Mouse (Mus musculus): ENCODE results near the gene Gm9913. TPM values are rescaled to one million over a fixed set of nuclear protein-coding genes. Genes with fewer than 3 reads are reported as not detected.

Gm9913 gene
- polyA plus RNA-seq, 1 experiment, result not detected

GRCm38 (mm10) chr2:125540579-125540978 lies 35.7 kb downstream of the Gm9913 start:
- Histone ChIP-seq H3K4me1 (no peaks in the 10 kb centered on the region), H3K4me3 (replicated peaks) (no peak overlapping the region), H3K27me3 (replicated peaks) (peaks cover 14% of the 10 kb centered on the region), H3K9me3 (0 out of 2 replicates have a peak, but pooled peaks cover 1% of the 10 kb centered on the region), H3K36me3 (replicated peaks; ENCODE audit: low read length) (no peaks in the 10 kb centered on the region)
- TF ChIP-seq GATA1 (IDR thresholded peaks at IDR 0.05; ENCODE audit: borderline replicate concordance, low read length) (no peak), FLI1 (IDR thresholded peaks at IDR 0.05; ENCODE audit: low read length) (no peak)

GRCm38 (mm10) chr2:125541451-125541850 lies 36.6 kb downstream of the Gm9913 start:
- Histone ChIP-seq H3K27me3 (replicated peaks) (peaks cover 14% of the 10 kb centered on the region), H3K36me3 (replicated peaks; ENCODE audit: low read length) (no peaks in the 10 kb centered on the region), H3K4me1 (no peaks in the 10 kb centered on the region), H3K9me3 (0 out of 2 replicates have a peak, but pooled peaks cover 7% of the 10 kb centered on the region), H3K4me3 (replicated peaks) (no peak overlapping the region)
- TF ChIP-seq GATA1 (IDR thresholded peaks at IDR 0.05; ENCODE audit: borderline replicate concordance, low read length), result no peak
- no peak for TF ChIP-seq FLI1 (IDR thresholded peaks at IDR 0.05; ENCODE audit: low read length)

- no peaks in the 10 kb centered on the region for H3K36me3 ChIP-seq (replicated peaks; ENCODE audit: low read length)
- 0 out of 2 replicates have a peak, but pooled peaks cover 7% of the 10 kb centered on the region for H3K9me3 ChIP-seq
- H3K4me3 ChIP-seq (replicated peaks), result no peak overlapping the region
- H3K4me1 ChIP-seq, result no peaks in the 10 kb centered on the region
- peaks cover 14% of the 10 kb centered on the region for H3K27me3 ChIP-seq (replicated peaks)
- TF ChIP-seq GATA1 (IDR thresholded peaks at IDR 0.05; ENCODE audit: borderline replicate concordance, low read length) (no peak), FLI1 (IDR thresholded peaks at IDR 0.05; ENCODE audit: low read length) (no peak)
Measured at GRCm38 (mm10) chr2:125543646-125544045, 38.8 kb downstream of the Gm9913 start.

- TF ChIP-seq FLI1 (IDR thresholded peaks at IDR 0.05; ENCODE audit: low read length), result no peak
- TF ChIP-seq GATA1 (IDR thresholded peaks at IDR 0.05; ENCODE audit: borderline replicate concordance, low read length), result no peak
- 0 out of 2 replicates have a peak, but pooled peaks cover 7% of the 10 kb centered on the region for H3K9me3 ChIP-seq
Measured at GRCm38 (mm10) chr2:125544986-125545385, 40.1 kb downstream of the Gm9913 start.

GRCm38 (mm10) chr2:125548806-125549578 lies 44.1 kb downstream of the Gm9913 start:
- TF ChIP-seq GATA1 (IDR thresholded peaks at IDR 0.05; ENCODE audit: borderline replicate concordance, low read length), result no peak
- TF ChIP-seq FLI1 (IDR thresholded peaks at IDR 0.05; ENCODE audit: low read length), result no peak
- peaks cover 8% of the 10 kb centered on the region; the same call in 1 of the 2 replicates for H3K4me1 ChIP-seq
- H3K27me3 ChIP-seq (replicated peaks), result peaks cover 8% of the 10 kb centered on the region
- 0 out of 2 replicates have a peak, but pooled peaks cover 7% of the 10 kb centered on the region for H3K9me3 ChIP-seq
- H3K4me3 ChIP-seq (replicated peaks), result no peak overlapping the region
- H3K36me3 ChIP-seq (replicated peaks; ENCODE audit: low read length), result no peaks in the 10 kb centered on the region

More at GRCm38 (mm10) chr2:125544986-125545385, 40.1 kb downstream of the Gm9913 start:
- H3K27me3 ChIP-seq (replicated peaks), result peaks cover 14% of the 10 kb centered on the region
- H3K36me3 ChIP-seq (replicated peaks; ENCODE audit: low read length), result no peaks in the 10 kb centered on the region
- no peak overlapping the region for H3K4me3 ChIP-seq (replicated peaks)
- H3K4me1 ChIP-seq, result no peaks in the 10 kb centered on the region

- Histone ChIP-seq H3K9me3 (peaks cover 4% of the 10 kb centered on the region; the same call in 1 of the 2 replicates), H3K4me3 (replicated peaks) (no peak overlapping the region), H3K4me1 (0 out of 2 replicates have a peak, but pooled peaks cover 4% of the 10 kb centered on the region), H3K36me3 (replicated peaks; ENCODE audit: low read length) (no peaks in the 10 kb centered on the region), H3K27me3 (replicated peaks) (no peaks in the 10 kb centered on the region)
- no peak for TF ChIP-seq GATA1 (IDR thresholded peaks at IDR 0.05; ENCODE audit: borderline replicate concordance, low read length)
- TF ChIP-seq FLI1 (IDR thresholded peaks at IDR 0.05; ENCODE audit: low read length), result no peak
Measured at GRCm38 (mm10) chr2:125555830-125556229, 50.9 kb downstream of the Gm9913 start.

Other genes with a start within 250 kb of the Gm9913 start
- gene Fbn1, start 2.9 kb downstream of the Gm9913 start, polyA plus RNA-seq (2012; ENCODE audit: insufficient read depth, low replicate concordance), result not detected in 2 replicates
- gene Cep152, start 120.0 kb downstream of the Gm9913 start, polyA plus RNA-seq (2012; ENCODE audit: insufficient read depth, low replicate concordance), result 0.47 and 0.58 TPM in 2 replicates
- 4.4 and 37.5 TPM in 2 replicates for gene Eid1, start 168.0 kb downstream of the Gm9913 start, polyA plus RNA-seq (2012; ENCODE audit: insufficient read depth, low replicate concordance)
- gene Shc4, start 219.1 kb downstream of the Gm9913 start, polyA plus RNA-seq (2012; ENCODE audit: insufficient read depth, low replicate concordance), result 0.17 TPM in 1 of 2 replicates, not detected in the other